Mouse (Mus musculus) liver, adult 2 months (tissue): Measurements from ENCODE around the gene BC048562.

ENCODE experiments used
- CTCF ChIP-seq: fragments of 200-500 bp; IDR thresholded peaks from 2 replicates; pipeline ENCODE4 v1.5.1; 2011; ENCODE audit warnings: low read depth, low read length, control low read depth
- POLR2A ChIP-seq: fragments of 200-500 bp; IDR thresholded peaks from 2 replicates; pipeline ENCODE4 v1.6.1; 2011; ENCODE audit warnings: low read length, control low read depth; ENCODE audit not compliant: insufficient read depth; ENCODE audit errors: extremely low read depth

DNA sequence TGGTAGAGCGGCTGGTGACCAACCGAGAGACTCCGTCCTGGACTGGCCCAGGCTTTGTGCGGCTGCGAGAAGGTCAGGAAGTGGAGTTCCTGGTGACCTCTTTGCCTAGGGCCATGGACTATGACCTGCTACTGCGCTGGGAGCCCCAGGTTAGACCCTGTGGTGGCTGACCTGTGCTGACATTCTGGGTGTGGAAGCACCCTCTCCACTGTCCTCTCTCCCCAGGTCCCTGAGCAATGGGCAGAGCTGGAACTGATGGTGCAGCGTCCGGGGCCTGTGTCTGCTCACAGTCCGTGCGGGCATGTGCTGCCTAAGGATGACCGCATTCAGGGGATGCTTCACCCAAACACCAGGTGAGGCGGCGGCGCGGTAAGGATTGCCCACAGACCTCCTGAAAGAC, 47.7 kb downstream of the BC048562 start:
- TF ChIP-seq POLR2A, result no peak
- no peak for TF ChIP-seq CTCF
